Mouse (Mus musculus) lung, embryonic 16.5 days (tissue): ENCODE data around the gene Cfap73. TPM values are rescaled to one million over a fixed set of nuclear protein-coding genes. Genes with fewer than 3 reads are reported as not detected.

Source experiments
- ATAC-seq: fragments of 200-750 bp; cut with Nextera tagmentation; 2 replicates; pipeline ENCODE4 v1.8.0; 2017; ENCODE audit warnings: low read depth, mild to moderate bottlenecking, moderate library complexity
- H3K27ac ChIP-seq: fragments of 300-500 bp; sonication (generic); 2 replicates; pipeline ENCODE4 v1.5.1; 2014; ENCODE audit warnings: mild to moderate bottlenecking, control low read depth, low read length
- H3K27me3 ChIP-seq: fragments of 300-500 bp; sonication (generic); 2 replicates; pipeline ENCODE4 v1.6.1; 2014; ENCODE audit warnings: low read depth, low read length, mixed read lengths; ENCODE audit not compliant: control insufficient read depth, insufficient read depth
- H3K36me3 ChIP-seq: fragments of 300-500 bp; sonication (generic); 2 replicates; pipeline ENCODE4 v1.6.1; 2014; ENCODE audit warnings: low read length; ENCODE audit not compliant: control insufficient read depth, insufficient read depth
- H3K4me1 ChIP-seq: fragments of 300-500 bp; sonication (generic); replicated peaks from 2 replicates; pipeline ENCODE4 v1.6.1; 2014; ENCODE audit warnings: low read length, mixed read lengths; ENCODE audit not compliant: control insufficient read depth, insufficient read depth
- H3K4me2 ChIP-seq: fragments of 300-500 bp; sonication (generic); 2 replicates; pipeline ENCODE4 v1.6.1; 2014; ENCODE audit warnings: low read depth, low read length, control low read depth
- H3K4me3 ChIP-seq: fragments of 300-500 bp; sonication (generic); 2 replicates; pipeline ENCODE4 v1.5.1; 2014; ENCODE audit warnings: mild to moderate bottlenecking, low read length, control low read depth
- H3K9ac ChIP-seq: fragments of 300-500 bp; sonication (generic); 2 replicates; pipeline ENCODE4 v1.6.1; 2014; ENCODE audit warnings: low read length, control low read depth
- H3K9me3 ChIP-seq: fragments of 300-500 bp; sonication (generic); 2 replicates; pipeline ENCODE4 v1.6.1; 2016; ENCODE audit warnings: low read length; ENCODE audit not compliant: control insufficient read depth
- WGBS: fragments of 180-500 bp; shearing (Covaris S2); extraction: QIAGEN DNeasy Blood & Tissue Kit; methylation state at CpG from one replicate; pipeline ENCODE4 v1.1.7; 2014; 5-methylcytosine and 5-hydroxymethylcytosine counted together
- polyA plus RNA-seq: library from polyadenylated mRNA; unstranded; fragments of >200 nt; fragmentation: Nextera tagmentation; extraction: Ambion mirVana; gene quantifications from 2 replicates; pipeline ENCODE4 v1.2.1, GENCODE M21; 2015

Cfap73 gene
- polyA plus RNA-seq, 1 experiment from 2014 or later: 0.94 TPM

- peak overlapping the region; percentile 71 for H3K9ac ChIP-seq
- peaks cover 17% of the 10 kb centered on the region for H3K4me1 ChIP-seq
- H3K36me3 ChIP-seq: peaks cover 8% of the 10 kb centered on the region; the same call in 1 of the 2 replicates
- no peak overlapping the region for H3K27ac ChIP-seq
- ATAC-seq: no peak
- no peaks in the 10 kb centered on the region for H3K27me3 ChIP-seq
- H3K4me3 ChIP-seq: peak overlapping the region; percentile 67
- H3K9me3 ChIP-seq: peaks cover 3% of the 10 kb centered on the region; the same call in 1 of the 2 replicates
- 44% methylated on average over 8 of the region's 8 CpGs for WGBS
- H3K4me2 ChIP-seq: peak overlapping the region; percentile 59
Observed at GRCm38 (mm10) chr5:120611416-120611815, 22.6 kb downstream of the Cfap73 start.

- H3K4me2 ChIP-seq: peak overlapping the region; percentile 59
- H3K4me3 ChIP-seq: no peak overlapping the region; the same call in 1 of the 2 replicates
- H3K4me1 ChIP-seq: peaks cover 17% of the 10 kb centered on the region
- no peak overlapping the region for H3K27ac ChIP-seq
- peaks cover 2% of the 10 kb centered on the region; the same call in 1 of the 2 replicates for H3K9me3 ChIP-seq
- WGBS: 88% methylated on average over 5 of the region's 5 CpGs
- no peak overlapping the region for H3K9ac ChIP-seq
- no peaks in the 10 kb centered on the region for H3K27me3 ChIP-seq
- no peak for ATAC-seq
- H3K36me3 ChIP-seq: peaks cover 3% of the 10 kb centered on the region; the same call in 1 of the 2 replicates
Observed at GRCm38 (mm10) chr5:120610906-120611305, 23.1 kb downstream of the Cfap73 start.

GRCm38 (mm10) chr5:120609246-120609775 is 24.7 kb downstream of the Cfap73 start:
- H3K4me3 ChIP-seq: no peak overlapping the region
- no peaks in the 10 kb centered on the region for H3K9me3 ChIP-seq
- H3K9ac ChIP-seq: no peak overlapping the region
- no peaks in the 10 kb centered on the region for H3K36me3 ChIP-seq
- 78% methylated on average over 16 of the region's 16 CpGs for WGBS
- no peak overlapping the region for H3K27ac ChIP-seq
- ATAC-seq: no peak
- peaks cover 17% of the 10 kb centered on the region for H3K4me1 ChIP-seq
- no peaks in the 10 kb centered on the region for H3K27me3 ChIP-seq
- H3K4me2 ChIP-seq: no peak overlapping the region

- H3K9me3 ChIP-seq: no peaks in the 10 kb centered on the region
- H3K27me3 ChIP-seq: no peaks in the 10 kb centered on the region
- no peak overlapping the region for H3K4me2 ChIP-seq
- no peaks in the 10 kb centered on the region for H3K36me3 ChIP-seq
- H3K9ac ChIP-seq: no peak overlapping the region
- no peak for ATAC-seq
- peaks cover 11% of the 10 kb centered on the region for H3K4me1 ChIP-seq
- H3K4me3 ChIP-seq: no peak overlapping the region
- 73% methylated on average over 3 of the region's 3 CpGs for WGBS
- H3K27ac ChIP-seq: no peak overlapping the region
Observed at GRCm38 (mm10) chr5:120607335-120607734, 26.7 kb downstream of the Cfap73 start.

DNA sequence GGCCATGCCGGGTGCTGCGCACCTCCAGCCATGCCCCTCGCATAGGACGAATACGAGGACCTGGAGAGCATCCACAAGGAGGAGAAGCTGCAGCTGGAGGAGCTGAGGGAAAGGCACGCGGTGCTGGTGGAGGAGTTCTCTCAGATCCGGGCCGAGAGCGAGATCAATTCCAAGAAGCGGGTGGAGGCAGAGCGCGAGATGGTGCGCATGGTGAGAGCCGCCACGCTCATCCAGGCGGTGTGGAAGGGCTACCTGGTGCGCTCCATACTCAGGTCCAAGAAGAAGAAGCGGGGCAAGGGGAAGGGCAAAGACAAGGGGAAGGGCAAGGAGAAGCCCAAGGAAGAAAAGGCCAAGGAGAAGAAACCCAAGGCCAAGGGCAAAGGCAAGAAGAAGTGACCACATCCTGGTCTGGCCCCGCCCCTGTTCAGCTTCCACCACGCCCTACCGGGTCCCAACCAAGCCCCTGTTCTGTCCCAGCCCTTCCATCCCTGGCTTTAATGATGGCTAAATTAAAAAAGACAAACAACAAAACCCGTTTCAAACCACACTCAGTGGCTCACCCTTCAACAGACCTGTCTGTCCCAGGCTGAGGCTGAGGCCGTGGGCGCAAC is 27.3 kb downstream of the Cfap73 start:
- 63% methylated on average over 25 of the region's 25 CpGs for WGBS
- no peak overlapping the region for H3K4me3 ChIP-seq
- H3K4me2 ChIP-seq: no peak overlapping the region
- no peak overlapping the region for H3K27ac ChIP-seq
- no peaks in the 10 kb centered on the region for H3K36me3 ChIP-seq
- H3K9me3 ChIP-seq: no peaks in the 10 kb centered on the region
- no peak overlapping the region for H3K9ac ChIP-seq
- peaks cover 8% of the 10 kb centered on the region for H3K4me1 ChIP-seq
- H3K27me3 ChIP-seq: no peaks in the 10 kb centered on the region
- no peak for ATAC-seq

- Histone ChIP-seq H3K4me3 (peak overlapping the region; percentile 30), H3K4me2 (peak overlapping the region; percentile 51), H3K9ac (no peak overlapping the region), H3K36me3 (no peaks in the 10 kb centered on the region), H3K9me3 (no peaks in the 10 kb centered on the region), H3K27ac (no peak overlapping the region), H3K4me1 (no peaks in the 10 kb centered on the region), H3K27me3 (no peaks in the 10 kb centered on the region)
- peak; percentile 79 for ATAC-seq
- WGBS: under 1% methylated on average over 7 of the region's 8 CpGs
Observed at GRCm38 (mm10) chr5:120605688-120606087, 28.3 kb downstream of the Cfap73 start.

DNA sequence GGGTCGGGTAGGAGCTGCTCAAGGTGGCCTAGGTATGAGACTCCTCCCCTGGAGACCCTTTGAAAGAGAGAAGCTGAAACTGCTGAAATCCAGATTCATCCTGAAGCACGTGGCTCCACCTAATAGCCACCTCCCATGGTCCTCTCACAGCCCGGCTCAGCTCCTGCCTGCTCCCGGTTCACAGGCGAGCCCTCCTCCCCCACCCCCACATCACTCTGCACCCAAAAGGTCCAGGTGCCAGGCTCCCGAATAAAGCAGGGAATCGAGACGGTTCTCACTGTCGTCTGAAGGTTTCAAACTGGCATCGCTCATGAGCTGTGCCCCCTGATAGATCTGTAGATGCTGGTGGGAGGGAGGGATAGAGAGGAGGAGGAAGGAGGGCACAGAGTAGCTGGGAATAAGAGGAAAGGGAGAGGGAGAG is 28.8 kb downstream of the Cfap73 start:
- H3K27me3 ChIP-seq: no peaks in the 10 kb centered on the region
- ATAC-seq: peak; percentile 44
- H3K9ac ChIP-seq: peak overlapping the region; percentile 31
- peak overlapping the region; percentile 51 for H3K4me2 ChIP-seq
- 2% methylated on average over 10 of the region's 10 CpGs for WGBS
- no peaks in the 10 kb centered on the region for H3K9me3 ChIP-seq
- H3K36me3 ChIP-seq: no peaks in the 10 kb centered on the region
- peak overlapping the region; percentile 30 for H3K4me3 ChIP-seq
- H3K27ac ChIP-seq: no peak overlapping the region
- no peaks in the 10 kb centered on the region for H3K4me1 ChIP-seq

DNA sequence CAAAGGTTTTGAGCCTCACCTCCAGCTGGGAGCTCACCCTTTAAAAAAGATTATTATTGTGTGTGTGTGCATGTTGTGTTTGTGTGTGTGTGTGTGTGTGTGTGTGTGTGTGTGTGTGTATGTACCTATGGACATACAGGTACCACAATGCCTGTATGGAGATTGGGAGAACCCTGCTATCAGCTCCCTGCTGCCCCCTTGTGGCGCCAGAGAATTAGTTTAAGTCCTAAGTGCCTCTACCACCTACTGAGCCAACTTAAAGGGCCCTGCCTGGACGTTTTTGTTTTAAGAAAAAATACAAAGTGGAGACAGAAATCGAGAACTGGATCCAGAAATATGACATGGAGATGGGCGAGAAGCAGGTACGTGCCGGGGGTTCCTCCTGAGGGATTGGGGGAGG is 29.2 kb downstream of the Cfap73 start:
- Histone ChIP-seq H3K36me3 (no peaks in the 10 kb centered on the region), H3K9me3 (no peaks in the 10 kb centered on the region), H3K27me3 (no peaks in the 10 kb centered on the region), H3K4me3 (peak overlapping the region; percentile 30), H3K9ac (peak overlapping the region; percentile 31; the same call in 1 of the 2 replicates), H3K4me2 (peak overlapping the region; percentile 51), H3K4me1 (no peaks in the 10 kb centered on the region), H3K27ac (no peak overlapping the region)
- ATAC-seq: peak; percentile 49
- 4% methylated on average over 6 of the region's 6 CpGs for WGBS

- ATAC-seq: no peak
- Histone ChIP-seq H3K4me3 (no peak overlapping the region), H3K27me3 (no peaks in the 10 kb centered on the region), H3K9ac (no peak overlapping the region), H3K36me3 (no peaks in the 10 kb centered on the region), H3K9me3 (no peaks in the 10 kb centered on the region), H3K27ac (no peak overlapping the region), H3K4me1 (no peaks in the 10 kb centered on the region), H3K4me2 (no peak overlapping the region)
- WGBS: 49% methylated on average over 7 of the region's 7 CpGs
Observed at GRCm38 (mm10) chr5:120603515-120603914, 30.5 kb downstream of the Cfap73 start.
